Mouse (Mus musculus): ENCODE results near the gene Edil3.

- TF ChIP-seq CTCF (conservative IDR thresholded peaks at IDR 0.05; ENCODE audit: low read length) (no peak), POU5F1 (IDR thresholded peaks at IDR 0.05; ENCODE audit: borderline replicate concordance, low read length) (no peak), NANOG (IDR thresholded peaks at IDR 0.05; ENCODE audit: borderline replicate concordance, low read length) (no peak)
These were observed 58.7 kb downstream of the Edil3 start for GRCm38 (mm10) chr13:88879960-88880359.

Data from E14TG2a.4 (cell line).